Mouse (Mus musculus) spleen, postnatal 14 days (tissue): ENCODE results near the gene Tcl1b1.
"Not testable (repeated sequence)": the region's sequence is repeated elsewhere in the genome, so short reads cannot be mapped to it uniquely, and the experiment has no call there.

Source experiments
- DNase-seq, 2 experiments: peaks; one replicate each; pipeline ENCODE4 v3.0.0; 2021 to 2022; ENCODE audit warnings: low spot score in 2 of 2

Gene Tcl1b1

DNA sequence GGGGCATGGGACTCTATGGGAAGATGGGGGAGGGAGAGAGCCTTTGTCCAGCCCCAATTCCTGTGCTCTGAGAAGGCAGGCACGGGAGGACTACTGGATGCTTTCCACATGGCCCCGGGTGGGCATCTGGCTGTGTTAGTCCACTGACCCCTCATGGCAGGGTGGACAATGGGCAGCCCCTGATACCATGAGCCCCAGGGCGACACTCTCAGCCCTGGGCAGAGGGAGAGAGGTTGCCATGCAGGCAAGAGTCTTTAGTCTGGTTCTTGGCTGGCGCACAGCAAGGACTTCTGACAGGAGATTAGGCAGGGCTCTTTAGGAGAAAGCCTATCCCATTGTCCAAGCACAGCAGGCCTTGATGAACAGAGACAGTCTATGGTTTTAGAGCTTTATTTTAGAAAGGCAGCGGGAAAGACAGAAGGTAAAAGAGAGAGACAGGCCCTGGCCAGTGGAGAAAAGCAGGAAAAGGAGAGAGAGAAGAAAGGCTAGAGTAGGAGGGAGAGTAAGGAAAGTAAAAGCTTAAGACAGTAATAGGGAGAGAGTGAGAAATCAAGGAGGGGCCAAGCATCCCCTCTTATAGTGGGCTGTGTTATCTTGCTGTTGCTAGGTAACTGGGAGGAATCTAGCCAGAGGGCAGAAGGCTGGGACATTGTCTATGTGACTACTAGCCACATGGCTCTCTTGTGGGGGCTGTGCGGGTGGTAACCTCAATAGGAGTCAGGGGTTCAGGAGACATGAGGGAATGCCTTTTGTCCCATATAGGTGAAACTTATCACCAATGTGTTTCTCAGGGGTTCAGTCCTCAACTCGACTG is 40.4 kb downstream of the Tcl1b1 start:
- DNase-seq: not testable (repeated sequence)

DNA sequence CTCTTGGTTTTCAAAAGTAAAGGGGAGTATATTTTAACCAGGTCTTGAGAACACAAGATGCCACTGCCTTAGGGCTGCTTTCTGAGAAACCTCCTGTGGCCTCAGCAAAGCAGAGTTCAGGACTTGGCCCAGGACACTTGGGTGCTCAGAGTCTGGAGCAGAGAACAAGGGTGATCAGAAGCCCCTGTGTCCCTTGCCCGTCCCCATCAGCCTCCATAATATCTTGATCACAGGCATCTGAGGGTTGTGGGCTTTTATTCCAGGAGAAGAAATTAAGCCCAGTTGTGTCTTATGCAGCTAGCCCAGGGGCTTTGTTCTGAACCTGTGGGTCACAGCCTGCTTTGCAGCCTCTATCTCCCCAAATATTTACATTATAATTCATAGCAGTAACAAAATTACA is 42.2 kb downstream of the Tcl1b1 start, which contains the start of gene Tcl1b4:
Gene Tcl1b4 (plus strand): TSS at position 301 of the 400 bp plus-strand sequence.
- DNase-seq: not testable (repeated sequence)

DNA sequence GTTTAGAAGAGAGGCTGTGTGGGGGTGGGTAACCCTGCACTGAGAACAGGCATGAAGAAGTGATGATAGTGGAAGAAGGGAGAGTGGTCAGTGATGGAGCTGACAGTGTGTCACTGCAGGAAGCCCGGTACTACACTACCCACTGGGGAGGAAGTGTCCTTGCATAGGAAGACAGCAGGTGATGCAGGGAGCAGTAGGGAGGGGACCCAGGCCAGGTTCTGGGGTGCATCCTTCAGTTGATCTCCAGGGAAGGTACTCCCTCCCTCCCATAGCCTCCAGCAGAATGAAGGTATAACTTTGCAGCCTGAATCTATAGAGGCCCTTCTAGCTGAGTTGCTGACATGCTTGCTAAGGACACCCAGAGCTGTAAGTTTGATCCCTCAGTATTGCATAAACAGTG is 47.6 kb downstream of the Tcl1b1 start:
- DNase-seq: no peak

DNA sequence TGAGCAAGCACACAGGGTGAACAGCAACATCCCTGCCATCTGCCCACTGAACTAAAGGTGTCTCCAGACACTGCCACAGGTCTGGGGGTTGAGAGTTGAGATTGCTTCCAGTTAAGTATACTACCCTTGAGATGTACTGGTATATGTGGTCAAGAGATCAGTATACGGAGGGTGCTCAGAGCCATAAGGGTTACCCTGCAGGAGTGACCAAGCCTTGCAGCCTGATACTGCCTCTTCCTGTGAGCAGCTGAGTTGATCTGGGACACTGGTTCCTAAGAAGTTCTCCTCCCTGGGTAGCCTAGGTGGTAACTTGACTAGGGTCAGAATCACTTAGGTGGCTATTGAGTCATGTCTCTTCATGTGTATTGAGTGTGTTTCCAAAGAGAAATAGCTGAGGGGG is 49.0 kb downstream of the Tcl1b1 start:
- no peak for DNase-seq

DNA sequence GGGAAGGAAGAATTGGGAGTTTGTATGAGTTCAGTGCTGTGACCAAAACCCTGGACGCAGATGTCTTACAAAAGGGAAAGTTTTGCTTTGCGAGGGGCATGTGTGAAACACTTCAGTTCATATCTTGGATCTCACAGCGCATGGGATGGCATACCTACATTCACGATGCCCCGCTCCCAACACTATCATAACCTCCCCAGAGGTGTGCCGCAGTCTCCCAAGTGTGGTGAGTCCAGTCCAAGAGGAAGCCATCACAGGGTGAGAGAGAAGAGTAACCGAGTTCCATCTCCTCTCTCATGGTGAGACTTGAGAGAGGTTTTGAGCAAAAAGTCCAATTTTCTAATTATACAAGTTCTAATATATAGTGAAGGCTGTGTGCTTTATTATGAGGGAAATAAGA is 49.7 kb downstream of the Tcl1b1 start:
- no peak for DNase-seq
